Mouse (Mus musculus) cerebellum, adult 18-20 months (tissue): Measurements from ENCODE around the gene Kcnj3.
"Not testable (repeated sequence)": the region's sequence is repeated elsewhere in the genome, so short reads cannot be mapped to it uniquely, and the experiment has no call there.

ENCODE experiments used
- DNase-seq, 2 experiments: peaks; one replicate each; pipeline ENCODE4 v3.0.0; 2021

The Kcnj3 gene

DNA sequence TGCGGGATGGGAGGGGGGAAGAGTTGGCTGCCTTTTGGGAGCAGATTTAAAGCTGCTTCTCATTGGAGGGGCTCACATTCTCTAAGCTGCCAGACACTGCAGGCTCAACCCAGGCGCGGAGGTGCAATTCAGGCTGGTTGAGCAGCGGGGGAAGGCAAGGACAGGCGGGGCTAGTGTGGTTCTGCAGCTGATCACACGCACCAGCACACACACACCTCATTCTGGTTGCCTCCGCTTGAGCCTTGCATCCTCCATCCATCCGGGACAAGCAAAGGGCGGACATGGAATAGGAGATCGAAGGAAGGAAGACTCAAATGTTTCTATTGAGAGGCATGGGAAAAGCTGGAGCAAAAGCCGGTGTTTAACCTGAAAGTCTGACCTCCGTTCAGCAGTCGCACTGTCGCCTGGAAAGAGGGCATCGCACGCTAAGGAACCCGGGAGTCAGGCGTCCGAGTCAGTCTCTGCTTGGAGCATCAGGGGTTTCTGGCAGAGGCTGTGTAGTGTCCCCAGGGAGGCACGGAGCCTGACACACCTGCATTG is at the start of gene Kcnj3:
Gene Kcnj3, plus strand, starts transcription at position 250 of the 540 bp plus-strand sequence.
- DNase-seq: peak; percentile 80 to 83

- DNase-seq: no peak
Observed at GRCm38 (mm10) chr2:55390330-55390989, 45.3 kb upstream of the Kcnj3 start.

- no peak for DNase-seq
Observed at GRCm38 (mm10) chr2:55405307-55405706, 30.5 kb upstream of the Kcnj3 start.

GRCm38 (mm10) chr2:55427633-55428032 is 8.1 kb upstream of the Kcnj3 start:
- no peak for DNase-seq

DNA sequence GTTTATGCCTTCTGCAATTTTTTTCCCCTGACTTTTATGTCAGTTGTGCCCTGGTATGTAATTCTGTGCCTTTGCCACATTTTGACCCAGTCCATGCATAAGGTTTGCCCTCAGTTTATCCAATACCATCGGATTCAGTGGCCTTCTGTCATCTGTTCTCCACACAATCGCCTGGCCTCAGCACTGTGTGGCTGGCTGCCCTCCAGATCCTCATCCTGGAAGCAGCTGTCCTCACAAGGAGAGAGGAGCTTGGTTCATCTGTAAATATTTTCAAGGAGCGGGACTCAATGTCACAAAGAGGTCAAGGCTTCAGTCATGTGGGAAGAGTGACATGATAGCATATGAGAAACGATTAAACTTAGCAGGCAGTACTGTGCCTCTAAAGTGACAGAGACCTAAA is 3.7 kb upstream of the Kcnj3 start:
- DNase-seq: peak; percentile 80 to 82

DNA sequence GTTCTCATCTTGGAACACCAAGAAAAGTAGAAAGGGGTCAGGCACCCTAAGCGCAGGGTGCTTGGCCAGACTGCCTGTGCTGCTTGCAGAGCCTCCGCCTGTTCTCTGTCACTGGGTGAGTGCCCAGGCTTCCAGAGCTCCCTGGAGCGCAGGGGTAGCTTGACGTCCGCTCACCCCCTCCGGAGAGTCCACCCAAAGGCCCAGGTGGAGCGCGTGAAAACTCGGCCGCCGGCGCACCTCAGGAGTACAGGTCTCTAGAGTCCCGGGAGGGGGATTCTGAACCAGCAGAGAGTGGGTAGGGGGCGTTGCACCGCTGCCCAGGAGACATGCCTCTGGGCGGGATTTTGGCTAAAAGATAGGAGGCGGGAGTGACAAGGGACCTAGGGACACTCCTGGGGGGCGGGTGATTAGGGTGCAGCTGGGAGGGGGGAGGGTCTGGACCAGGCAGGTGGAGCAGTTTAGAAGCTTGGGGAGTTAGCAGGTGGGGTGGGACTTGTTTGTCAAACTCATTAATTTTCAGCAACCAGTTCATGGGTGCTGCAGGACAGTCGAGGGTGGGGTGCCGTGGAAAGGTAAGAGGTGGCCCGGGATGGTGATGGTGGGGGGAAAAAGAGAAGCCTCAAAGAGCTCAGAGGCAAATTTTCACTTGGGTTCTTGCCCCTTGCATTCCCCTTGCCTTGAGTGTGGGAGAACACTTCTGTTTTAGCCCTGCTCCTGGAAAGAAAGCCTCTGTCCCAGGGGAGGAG is 664 bp downstream of the Kcnj3 start:
- DNase-seq: peak in 1 of 2 experiments; percentile 56

DNA sequence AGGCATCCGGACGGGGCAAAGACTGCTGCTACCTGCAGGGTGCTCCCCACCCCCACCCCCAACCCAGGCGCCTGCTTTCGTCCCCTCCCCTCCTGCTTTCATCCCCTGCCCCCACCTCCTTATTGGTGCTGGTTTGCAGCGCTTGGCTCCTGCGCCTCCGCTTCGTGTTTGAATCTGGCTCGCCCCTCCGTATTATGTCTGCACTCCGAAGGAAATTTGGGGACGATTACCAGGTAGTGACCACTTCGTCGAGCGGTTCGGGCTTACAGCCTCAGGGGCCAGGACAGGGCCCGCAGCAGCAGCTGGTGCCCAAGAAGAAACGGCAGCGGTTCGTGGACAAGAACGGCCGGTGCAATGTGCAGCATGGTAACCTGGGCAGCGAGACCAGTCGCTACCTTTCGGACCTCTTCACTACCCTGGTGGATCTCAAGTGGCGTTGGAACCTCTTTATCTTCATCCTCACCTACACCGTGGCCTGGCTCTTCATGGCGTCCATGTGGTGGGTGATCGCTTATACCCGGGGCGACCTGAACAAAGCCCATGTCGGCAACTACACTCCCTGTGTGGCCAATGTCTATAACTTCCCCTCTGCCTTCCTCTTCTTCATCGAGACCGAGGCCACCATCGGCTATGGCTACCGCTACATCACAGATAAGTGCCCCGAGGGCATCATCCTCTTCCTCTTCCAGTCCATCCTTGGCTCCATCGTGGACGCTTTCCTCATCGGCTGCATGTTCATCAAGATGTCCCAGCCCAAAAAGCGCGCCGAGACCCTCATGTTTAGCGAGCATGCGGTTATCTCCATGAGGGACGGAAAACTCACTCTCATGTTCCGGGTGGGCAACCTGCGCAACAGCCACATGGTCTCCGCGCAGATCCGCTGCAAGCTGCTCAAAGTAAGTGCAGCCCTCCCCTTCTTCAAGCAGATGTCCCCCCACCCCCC is 1.5 kb downstream of the Kcnj3 start:
- peak; percentile 49 to 63 for DNase-seq

DNA sequence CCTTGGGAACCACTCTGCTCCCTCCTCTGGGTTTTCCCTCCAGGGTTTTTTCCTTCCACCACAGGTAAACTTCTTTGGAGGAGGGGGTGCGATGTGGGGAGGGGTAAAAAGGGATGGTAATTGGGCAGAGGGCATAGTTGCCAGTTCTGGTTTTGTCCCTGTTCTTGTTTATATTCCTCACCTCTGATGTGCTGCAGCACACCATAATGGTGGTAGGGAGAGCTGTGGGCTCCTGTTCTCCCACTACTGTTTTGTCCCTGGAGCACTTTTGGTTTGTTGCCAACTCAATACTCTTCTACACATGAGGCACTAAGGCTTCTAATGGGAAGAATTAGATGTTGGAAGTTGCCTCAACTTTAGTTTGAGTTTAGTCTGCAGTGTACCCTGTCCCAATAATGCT is 2.2 kb downstream of the Kcnj3 start:
- DNase-seq: peak in 1 of 2 experiments; percentile 14

- no peak for DNase-seq
Observed at GRCm38 (mm10) chr2:55439211-55439610, 3.4 kb downstream of the Kcnj3 start.

- DNase-seq: no peak
Observed at GRCm38 (mm10) chr2:55442006-55442405, 6.2 kb downstream of the Kcnj3 start.

DNA sequence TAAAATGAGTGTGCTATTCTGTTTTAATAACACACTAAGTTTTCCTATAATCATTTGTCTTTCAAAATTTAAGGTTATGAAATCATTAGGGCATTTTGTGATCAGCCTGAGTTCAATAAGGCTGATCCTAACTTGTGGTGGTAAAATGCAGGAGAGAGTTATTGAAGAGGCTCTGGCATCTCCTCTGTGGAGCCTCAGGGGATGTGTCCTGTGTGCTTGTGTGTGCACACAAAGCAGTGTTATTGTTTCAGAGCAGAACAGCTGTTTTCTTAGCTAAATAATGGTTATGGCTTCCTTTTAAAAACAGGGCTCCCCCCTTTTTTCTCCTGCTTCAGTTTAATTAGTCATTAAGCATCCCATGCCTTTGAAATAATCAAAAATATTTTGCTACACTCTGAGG is 11.5 kb downstream of the Kcnj3 start:
- DNase-seq: no peak

- DNase-seq: peak; percentile 60 to 76
Observed at GRCm38 (mm10) chr2:55450774-55451173, 15.0 kb downstream of the Kcnj3 start.

GRCm38 (mm10) chr2:55459195-55459594 is 23.4 kb downstream of the Kcnj3 start:
- DNase-seq: no peak

DNA sequence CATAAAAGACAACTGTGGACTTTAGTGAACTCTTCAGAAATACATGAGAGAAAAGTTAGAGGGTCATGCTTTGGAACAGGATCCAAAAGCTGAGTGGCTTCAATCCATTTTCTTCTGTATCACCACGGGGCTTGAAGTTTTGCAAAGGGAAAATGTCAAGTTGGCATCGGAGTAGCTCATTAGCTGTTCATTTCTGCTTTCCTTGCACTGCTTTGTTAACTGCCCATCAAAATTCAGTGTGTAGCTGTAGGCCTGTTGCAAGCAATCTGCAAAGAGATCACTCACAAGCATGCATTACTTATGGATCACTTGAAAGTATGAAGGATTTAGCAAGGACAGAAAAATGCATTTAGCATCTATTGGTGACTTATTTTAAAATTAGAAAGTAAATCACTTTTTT is 33.4 kb downstream of the Kcnj3 start:
- DNase-seq: no peak

- DNase-seq: no peak
Observed at GRCm38 (mm10) chr2:55470006-55470405, 34.2 kb downstream of the Kcnj3 start.

DNA sequence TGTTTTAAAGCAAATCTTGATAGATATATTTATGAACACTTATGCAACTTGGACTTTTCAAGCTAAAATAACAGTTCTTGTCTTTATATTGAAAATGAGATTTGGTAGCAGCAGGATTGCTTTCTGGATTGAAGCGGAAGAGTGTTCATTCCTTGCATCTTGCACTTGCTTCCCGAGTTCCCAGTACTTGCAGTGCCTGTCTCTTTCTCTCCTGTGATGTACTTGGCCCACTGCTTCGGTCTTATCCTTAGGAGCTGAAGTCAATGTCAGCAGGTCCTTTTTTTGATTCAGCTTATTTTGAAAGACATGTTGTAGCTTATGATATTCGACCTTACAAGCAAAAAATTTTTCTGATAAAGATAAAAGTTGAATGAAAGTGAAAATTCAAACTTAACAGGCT is 43.7 kb downstream of the Kcnj3 start:
- peak; percentile 26 to 33 for DNase-seq

- DNase-seq: peak; percentile 83 to 88
Observed at GRCm38 (mm10) chr2:55479933-55480601, 44.3 kb downstream of the Kcnj3 start.

- DNase-seq: no peak
Observed at GRCm38 (mm10) chr2:55480602-55480965, 44.8 kb downstream of the Kcnj3 start.

DNA sequence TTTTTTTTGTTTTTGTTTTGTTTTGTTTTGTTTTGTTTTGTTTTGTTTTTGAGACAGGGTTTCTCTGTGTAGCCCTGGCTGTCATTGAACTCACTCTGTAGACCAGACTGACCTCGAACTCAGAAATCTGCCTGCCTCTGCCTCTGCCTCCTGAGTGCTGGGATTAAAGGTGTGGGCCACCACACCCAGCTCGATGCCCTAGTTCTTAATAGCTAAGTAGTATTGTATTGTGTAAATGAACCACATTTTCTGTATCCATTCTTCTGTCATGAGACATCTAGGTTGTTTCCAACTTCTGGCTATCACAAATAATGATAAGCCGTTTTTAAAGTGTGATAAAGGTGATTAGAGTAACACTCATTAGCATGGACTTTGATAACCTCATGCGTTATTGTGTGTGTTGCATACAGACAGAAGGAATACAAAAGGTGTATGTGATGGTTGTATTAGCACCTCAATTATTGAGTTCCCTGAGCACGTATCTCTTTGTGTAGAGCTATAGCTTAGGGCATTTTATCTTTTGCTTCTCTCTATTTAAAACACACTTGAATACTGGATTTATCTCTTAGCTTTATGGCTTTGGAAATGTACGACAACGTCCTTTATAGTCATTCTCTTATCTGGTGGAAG is 49.8 kb downstream of the Kcnj3 start:
- not testable (repeated sequence) for DNase-seq

- DNase-seq: no peak
Observed at GRCm38 (mm10) chr2:55503390-55504176, 67.8 kb downstream of the Kcnj3 start.

DNA sequence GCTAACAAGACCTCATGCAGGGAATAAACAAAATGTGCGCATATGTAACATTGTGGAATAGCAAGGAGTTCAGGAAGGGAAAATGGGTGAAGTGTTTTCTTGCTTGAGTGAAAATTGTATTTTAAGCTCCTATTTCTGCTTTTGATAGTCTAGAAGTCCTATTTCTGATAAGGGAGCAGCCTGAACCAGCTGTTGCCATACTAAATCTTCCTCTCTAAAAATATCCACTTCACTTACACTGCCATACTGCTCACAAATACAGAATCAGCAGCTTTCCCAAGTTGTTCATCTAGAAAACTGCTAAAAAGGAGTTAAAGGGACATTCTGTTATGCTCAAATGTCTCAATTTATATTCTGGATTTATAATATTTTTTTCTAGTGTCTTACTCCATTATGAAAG is 69.9 kb downstream of the Kcnj3 start:
- no peak for DNase-seq
